Mouse (Mus musculus) heart, postnatal 10 days (tissue): Measurements from ENCODE around the gene Fgfr2. TPM values are rescaled to one million over a fixed set of nuclear protein-coding genes. Genes with fewer than 3 reads are reported as not detected.

Experiments
- DNase-seq, 2 experiments: peaks; one replicate each; pipeline ENCODE4 v3.0.0; 2021
- intact Hi-C: fragments of 180-260 bp; cut with DNase I; formaldehyde crosslinking; loops from one replicate; pipeline ENCODE4 v1.15.1; 2025
- total RNA-seq, 2 experiments: library from RNA; stranded (reverse); gene quantifications; 2 replicates each; pipeline ENCODE4 v1.2.3; 2021

Gene Fgfr2
- total RNA-seq, 2 experiments from 2014 or later = 6.2 to 6.3 TPM

GRCm38 (mm10) chr7:130847164-130847718 lies 2275.9 kb downstream of the Fgfr2 start:
- DNase-seq = no peak
- intact Hi-C loops = no loop called here

GRCm38 (mm10) chr7:130839380-130840100 lies 2283.6 kb downstream of the Fgfr2 start:
- intact Hi-C loops = no loop called here
- DNase-seq = no peak

- intact Hi-C loops = no loop called here
- no peak for DNase-seq
Measured at GRCm38 (mm10) chr7:130838658-130839025, 2284.5 kb downstream of the Fgfr2 start.

GRCm38 (mm10) chr7:130837941-130838657 lies 2285.1 kb downstream of the Fgfr2 start:
- no peak for DNase-seq
- intact Hi-C loops = no loop called here

GRCm38 (mm10) chr7:130836066-130836465 lies 2287.1 kb downstream of the Fgfr2 start:
- intact Hi-C loops = no loop called here
- no peak for DNase-seq

- intact Hi-C loops = no loop called here
- peak; percentile 52 to 53 for DNase-seq
Measured at GRCm38 (mm10) chr7:130834958-130835861, 2287.9 kb downstream of the Fgfr2 start.

GRCm38 (mm10) chr7:130834299-130834698 lies 2288.9 kb downstream of the Fgfr2 start:
- peak in 1 of 2 experiments; percentile 41 for DNase-seq
- intact Hi-C loops = no loop called here

- intact Hi-C loops = no loop called here
- DNase-seq = no peak
Measured at GRCm38 (mm10) chr7:130831586-130831985, 2291.6 kb downstream of the Fgfr2 start.

GRCm38 (mm10) chr7:130828475-130828874 lies 2294.7 kb downstream of the Fgfr2 start:
- no peak for DNase-seq
- intact Hi-C loops = loop anchor here (5.0 kb wide), 2 partner anchors 39 to 149 kb away; partner anchors contain the start of gene Plekha1

GRCm38 (mm10) chr7:130827844-130828403 lies 2295.2 kb downstream of the Fgfr2 start:
- no peak for DNase-seq
- intact Hi-C loops = loop anchor here (1.0 to 5.0 kb wide), 5 partner anchors 39 to 215 kb away; partner anchors contain the start of gene Plekha1

- peak; percentile 70 to 84 for DNase-seq
- intact Hi-C loops = loop anchor here (1.0 to 5.0 kb wide), 5 partner anchors 40 to 215 kb away; partner anchors contain the start of gene Plekha1
Measured at GRCm38 (mm10) chr7:130827431-130827830, 2295.7 kb downstream of the Fgfr2 start.

GRCm38 (mm10) chr7:130826343-130826742 lies 2296.8 kb downstream of the Fgfr2 start:
- intact Hi-C loops = loop anchor here (2.0 to 5.0 kb wide), 4 partner anchors 41 to 216 kb away; partner anchors contain the start of gene Plekha1
- DNase-seq = no peak

- intact Hi-C loops = no loop called here
Measured at GRCm38 (mm10) chr7:130823992-130824391, 2299.2 kb downstream of the Fgfr2 start.

GRCm38 (mm10) chr7:130819624-130820023 lies 2303.5 kb downstream of the Fgfr2 start:
- intact Hi-C loops = no loop called here
- DNase-seq = no peak

More at GRCm38 (mm10) chr7:130823992-130824391, 2299.2 kb downstream of the Fgfr2 start:
- no peak for DNase-seq

GRCm38 (mm10) chr7:130818813-130819212 lies 2304.3 kb downstream of the Fgfr2 start:
- DNase-seq = no peak
- intact Hi-C loops = no loop called here

- DNase-seq = no peak
- intact Hi-C loops = no loop called here
Measured at GRCm38 (mm10) chr7:130816243-130816642, 2306.9 kb downstream of the Fgfr2 start.

- intact Hi-C loops = no loop called here
- DNase-seq = no peak
Measured at GRCm38 (mm10) chr7:130815601-130816000, 2307.5 kb downstream of the Fgfr2 start.

- intact Hi-C loops = no loop called here
- no peak for DNase-seq
Measured at GRCm38 (mm10) chr7:130812407-130812806, 2310.7 kb downstream of the Fgfr2 start.

GRCm38 (mm10) chr7:130810238-130810637 lies 2312.9 kb downstream of the Fgfr2 start:
- intact Hi-C loops = no loop called here
- DNase-seq = no peak

GRCm38 (mm10) chr7:130808694-130809093 lies 2314.5 kb downstream of the Fgfr2 start:
- no peak for DNase-seq
- intact Hi-C loops = no loop called here
